Mouse (Mus musculus): ENCODE data around the gene Entpd8.

Entpd8 gene

DNA sequence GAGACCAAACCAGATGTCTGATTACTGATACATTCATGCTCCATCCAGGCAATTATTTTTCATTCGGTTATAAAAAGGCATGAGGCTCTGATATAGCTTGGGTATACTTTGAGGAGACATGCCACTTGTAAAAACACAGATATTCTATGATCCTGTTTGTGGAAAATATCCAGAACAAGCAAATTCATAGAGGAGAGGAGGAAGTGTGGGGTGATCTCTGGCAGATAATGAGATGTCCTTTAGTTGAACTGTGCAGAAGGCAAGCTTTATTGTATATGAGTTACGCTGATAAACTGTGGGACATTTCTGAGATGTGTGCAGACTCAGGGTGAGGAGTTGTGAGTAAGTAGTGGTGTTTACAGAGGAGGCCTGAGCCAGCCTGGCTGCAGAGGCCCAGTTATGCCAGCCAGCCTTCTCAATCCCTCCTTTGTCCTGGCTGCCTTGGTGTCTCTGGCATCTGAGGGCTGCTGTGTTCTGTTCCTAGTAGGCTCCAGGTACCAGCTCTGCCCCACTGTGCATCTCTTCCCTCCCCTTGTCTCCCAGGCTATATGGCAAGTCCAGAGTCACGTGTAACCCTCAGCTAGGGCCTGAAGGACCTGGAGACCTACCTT lies 18.0 kb downstream of the Entpd8 start:
- no peak for DNase-seq

DNA sequence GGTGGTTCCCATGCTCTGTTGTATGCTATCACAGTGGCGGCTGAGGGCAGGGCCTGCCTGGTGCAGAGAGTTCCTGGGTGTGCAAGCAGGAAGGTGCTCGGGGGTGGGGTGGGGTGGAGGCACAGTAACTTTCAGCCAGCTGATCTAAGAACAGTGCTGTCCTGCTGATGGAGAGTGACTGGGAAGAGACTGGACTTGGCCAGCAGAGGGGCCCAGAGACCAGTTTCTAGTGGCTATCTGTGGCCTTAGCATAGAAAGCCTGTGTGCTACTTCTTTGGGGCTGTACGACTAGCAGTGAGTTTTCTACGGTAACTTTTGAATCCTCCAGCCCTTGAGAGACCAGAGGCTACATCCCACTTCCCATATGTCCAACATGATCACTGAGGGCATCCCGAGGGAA lies 18.9 kb downstream of the Entpd8 start:
- DNase-seq: no peak

DNA sequence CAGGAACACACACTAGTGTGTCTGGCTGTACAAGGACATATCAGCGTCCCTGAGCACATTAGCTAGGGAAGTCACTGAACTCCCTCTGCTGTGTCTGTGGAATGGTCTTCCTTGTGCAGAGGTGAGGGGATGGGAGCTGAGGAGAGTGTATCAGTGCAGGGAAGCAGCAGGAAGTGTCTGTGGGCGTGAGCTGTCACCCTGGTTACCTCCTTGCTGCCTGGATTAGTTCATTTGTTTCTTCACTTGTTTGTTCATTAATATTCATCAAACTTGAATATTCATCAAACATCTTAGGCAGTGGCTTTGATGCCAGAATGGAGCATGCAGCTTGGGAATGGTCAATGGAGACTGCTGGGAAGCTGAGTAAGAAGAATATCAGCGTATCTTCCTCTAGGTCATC lies 19.6 kb downstream of the Entpd8 start:
- no peak for DNase-seq

DNA sequence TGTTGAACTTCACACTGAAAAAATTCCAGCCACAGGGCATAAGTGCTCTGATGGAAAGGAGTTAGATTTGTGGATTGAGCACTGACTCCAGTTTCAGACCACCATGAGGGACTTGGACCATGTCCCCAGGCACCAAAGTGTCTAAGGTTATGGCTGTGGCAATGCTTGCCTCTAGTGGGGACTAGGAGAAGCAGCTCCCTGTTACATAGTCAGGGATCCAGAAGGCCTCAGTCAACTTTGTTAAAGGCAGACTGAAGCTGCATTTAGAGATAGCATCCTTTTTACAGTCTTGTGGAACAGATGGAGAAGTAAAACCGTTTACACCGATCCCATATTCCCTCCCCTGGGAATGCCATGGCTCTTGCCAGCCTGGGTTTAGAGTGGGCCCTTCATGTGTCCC lies 24.0 kb downstream of the Entpd8 start:
- DNase-seq: no peak

DNA sequence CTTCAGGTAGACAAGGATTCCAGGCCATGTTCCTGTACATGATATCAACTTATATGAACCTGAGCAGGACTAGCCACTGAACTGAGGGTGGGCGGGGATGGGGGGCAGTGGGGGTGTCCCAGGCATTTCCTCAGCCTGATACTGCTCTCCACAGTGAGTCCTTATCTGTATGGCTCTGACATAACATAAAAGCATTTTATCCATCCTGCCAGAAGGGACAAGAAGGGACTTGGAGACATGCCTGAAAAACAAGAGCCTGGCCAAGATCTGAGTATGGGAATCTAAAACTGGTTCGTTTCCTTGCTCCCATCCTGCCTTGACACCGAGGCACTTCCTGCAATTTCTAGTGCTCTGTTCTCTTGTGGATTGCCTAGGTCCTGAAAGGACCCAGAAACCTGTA lies 25.9 kb downstream of the Entpd8 start:
- no peak for DNase-seq

DNA sequence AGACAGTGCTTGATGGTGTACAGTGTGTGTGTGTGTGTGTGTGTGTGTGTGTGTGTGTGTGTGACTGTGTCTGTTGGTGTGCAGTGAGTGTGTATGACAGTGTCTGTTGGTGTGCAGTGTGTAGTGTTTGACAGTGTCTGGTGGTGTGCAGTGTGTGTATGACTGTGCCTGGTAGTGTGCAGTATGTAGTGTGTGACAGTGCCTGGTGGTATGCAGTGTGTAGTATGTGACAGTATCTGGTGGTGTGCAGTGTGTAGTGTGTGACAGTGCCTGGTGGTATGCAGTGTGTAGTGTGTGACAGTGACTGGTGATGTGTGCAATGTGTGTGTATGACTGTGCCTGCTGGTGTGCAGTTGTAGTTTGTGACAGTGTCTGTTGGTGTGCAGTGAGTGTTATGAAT lies 29.4 kb downstream of the Entpd8 start:
- DNase-seq: no peak

DNA sequence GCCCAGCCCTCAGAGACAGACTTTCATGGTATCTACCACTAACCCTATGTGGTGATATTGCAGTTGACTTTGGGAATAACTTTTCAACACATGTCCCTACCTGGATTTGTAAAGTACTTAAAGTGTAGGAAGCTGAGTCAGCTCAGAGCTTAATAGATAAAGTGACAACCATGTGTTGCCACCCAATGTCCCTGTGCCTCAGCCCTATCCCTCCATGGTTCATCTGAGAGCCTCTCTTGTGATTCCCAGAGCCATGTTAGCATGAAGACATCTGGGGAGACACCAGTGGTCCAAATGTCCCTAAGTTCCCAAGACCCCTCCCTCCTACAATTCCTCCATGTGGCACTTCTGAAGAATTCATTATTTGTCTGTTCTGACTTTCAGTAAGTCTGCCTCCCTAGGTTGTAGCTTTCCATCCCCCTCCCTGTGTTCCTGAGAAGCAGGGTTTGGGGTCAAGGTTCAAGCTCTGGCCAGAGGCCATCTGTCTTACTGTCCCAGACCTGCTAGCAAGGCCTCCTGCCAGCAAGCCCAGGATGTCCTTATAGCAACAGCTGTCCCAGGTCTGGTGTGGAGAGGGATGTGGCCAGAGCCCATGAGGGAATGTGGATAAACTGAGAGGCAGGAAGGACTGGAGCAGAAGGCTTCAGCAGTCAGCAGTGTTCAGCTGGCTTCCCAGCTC lies 30.5 kb downstream of the Entpd8 start:
- no peak for DNase-seq

DNA sequence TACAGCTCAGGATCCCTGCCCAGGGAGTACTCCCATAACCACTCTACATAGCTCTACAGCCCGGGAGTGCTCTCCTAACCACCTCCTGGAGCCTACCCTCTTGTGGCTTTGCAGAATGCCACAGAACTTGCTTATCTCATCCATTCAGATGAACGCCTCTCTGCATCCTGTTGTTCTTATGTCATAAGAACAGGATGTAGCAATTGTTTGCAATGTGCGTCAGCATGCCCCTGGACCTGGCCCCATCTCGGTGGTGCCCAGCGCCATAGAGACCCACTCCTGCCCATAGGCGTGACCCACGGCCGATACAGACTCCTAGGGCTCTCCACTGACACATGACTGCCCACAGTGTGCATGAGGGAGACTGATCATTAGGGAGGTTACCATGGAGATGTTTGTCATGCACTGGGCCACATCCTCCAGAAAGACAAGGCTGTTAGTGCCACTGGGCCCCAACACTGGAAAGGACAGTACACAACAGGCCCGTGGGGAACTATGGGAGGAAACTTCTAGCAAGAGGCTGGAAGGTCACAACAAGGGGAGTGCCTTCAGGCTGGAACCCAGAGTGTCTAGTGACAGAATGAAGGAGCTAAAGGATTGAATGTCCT lies 31.2 kb downstream of the Entpd8 start:
- DNase-seq: no peak

DNA sequence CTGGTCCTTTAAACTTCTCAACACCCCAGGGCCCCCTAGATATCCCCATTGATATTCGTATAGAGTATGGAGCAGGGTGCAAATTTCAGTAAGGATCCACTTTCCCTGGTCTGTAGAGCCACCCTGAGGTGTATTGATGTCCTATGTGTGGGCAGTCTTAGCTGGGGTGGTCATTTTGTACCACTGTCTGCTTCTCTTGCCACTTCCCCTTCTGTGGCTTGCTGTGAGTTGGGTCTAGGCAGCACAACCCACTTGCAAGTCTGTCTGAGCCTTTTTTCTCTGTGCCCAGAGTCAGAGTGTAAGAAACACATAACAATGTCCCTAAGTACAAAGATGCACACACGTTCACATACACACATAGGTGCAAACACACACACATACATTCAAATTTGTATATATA lies 34.2 kb downstream of the Entpd8 start:
- DNase-seq: no peak

DNA sequence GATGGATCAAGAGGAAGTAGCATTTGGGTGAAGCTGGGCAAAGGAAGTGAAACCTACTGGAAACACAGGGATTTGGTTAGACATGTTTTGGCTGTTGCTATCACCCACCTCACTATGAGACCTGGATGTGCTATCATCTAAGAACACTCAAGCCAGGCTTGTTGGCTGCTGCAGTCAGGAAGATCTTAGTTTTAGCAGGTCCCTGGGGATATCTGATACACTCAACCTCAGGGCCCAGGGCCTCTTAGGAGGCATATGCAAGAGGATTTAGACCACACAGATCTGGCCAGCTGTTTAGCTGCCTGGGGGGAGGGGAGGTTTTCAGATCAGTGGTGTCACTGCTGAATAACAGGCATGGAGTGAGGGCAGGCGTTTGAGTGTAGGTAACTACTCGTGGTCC lies 35.3 kb downstream of the Entpd8 start:
- DNase-seq: no peak

DNA sequence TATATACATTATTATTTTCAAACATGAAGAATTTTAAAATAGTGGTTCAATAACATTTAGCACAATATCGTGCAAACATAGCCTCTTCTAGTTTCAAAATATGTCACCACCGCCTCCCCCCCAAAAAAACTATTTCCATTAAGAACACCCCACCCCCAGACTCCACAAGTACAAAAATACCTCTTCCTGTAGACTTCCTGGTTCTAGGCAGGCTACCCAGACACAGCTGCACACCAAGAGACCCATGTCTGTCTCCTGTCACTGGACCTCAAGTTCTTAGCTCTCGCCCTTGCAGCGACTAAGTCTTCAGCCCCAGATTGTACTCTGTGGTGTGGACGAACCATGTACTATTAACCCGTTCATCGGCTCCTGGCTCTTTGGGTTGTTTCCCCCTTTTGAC lies 40.9 kb downstream of the Entpd8 start:
- DNase-seq: no peak

DNA sequence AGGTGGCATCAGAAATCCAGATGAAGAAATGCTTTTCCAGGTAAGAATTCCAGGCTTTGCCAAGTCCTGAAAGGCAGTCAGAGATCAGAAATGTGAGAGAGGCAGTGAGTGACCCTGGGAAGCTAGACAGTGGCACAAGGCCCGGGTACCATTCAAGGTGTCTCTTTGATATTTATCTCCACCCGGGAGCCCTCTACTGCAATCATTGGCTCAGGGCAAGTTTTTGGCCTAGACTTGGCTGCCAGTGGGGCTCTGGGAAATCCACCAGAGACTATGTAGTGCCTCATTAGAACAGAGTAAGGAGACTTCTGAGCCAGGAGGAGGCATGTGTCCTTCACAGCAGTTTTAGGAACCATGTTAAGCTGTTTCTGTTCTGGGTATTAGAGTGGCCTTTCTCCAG lies 42.6 kb downstream of the Entpd8 start:
- DNase-seq: no peak

DNA sequence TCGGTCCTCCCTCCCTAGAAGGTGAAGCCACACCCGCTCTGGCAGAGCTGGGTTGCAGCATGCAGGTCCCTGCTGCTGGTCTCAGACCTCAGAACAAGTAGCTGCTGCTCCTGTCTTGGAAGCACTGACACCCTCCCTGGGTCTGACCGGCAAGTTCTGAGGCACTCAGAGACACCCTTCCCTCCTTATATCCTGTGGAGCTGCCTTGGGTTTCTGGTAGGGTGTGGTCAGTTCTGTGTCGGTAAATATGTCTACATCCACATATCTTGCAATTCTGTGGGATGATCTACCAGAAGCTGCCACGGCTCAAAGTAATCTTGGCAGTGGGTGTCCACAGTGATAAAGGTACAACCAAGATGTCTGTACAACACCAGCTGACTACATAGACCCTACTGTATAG lies 43.4 kb downstream of the Entpd8 start:
- DNase-seq: no peak

DNA sequence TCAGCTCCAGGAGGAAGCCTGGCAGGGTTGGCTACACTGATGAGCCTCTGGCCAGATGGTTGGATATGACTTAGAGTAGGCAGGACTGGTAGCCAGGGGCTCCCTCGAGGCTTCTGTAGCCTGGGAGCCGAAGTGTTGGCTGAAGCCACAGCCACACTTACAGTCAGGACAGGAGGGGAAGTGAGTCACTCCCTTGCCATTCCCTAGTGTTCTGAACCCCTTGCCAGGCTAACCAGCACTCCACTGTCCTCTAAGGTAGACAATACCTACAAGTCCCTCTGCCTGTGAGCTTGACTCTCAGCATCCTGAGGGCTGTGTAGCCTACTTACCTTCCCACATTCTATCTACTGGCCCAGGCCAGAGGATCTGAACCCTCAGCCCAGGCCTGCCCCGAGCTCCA lies 44.3 kb downstream of the Entpd8 start:
- no peak for DNase-seq

DNA sequence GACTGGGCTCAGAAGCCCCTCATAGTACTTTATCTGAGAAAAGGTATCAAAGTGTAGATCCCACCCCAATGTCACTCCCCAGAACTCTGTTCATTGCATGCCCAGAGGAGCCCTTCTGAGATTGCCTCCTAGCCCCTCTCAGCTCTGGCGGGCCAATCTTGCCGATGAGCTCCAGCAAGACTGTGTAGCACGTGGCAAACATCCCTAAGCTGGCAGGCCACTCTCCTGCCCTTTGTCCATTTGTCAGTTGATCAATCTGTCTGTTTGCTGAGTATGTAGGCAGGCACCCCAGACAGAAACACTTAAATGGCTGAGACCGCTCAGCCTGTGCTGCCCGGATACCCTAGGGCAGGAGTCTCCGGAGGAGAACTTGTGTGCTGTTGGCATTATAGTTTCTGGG lies 45.0 kb downstream of the Entpd8 start:
- no peak for DNase-seq

DNA sequence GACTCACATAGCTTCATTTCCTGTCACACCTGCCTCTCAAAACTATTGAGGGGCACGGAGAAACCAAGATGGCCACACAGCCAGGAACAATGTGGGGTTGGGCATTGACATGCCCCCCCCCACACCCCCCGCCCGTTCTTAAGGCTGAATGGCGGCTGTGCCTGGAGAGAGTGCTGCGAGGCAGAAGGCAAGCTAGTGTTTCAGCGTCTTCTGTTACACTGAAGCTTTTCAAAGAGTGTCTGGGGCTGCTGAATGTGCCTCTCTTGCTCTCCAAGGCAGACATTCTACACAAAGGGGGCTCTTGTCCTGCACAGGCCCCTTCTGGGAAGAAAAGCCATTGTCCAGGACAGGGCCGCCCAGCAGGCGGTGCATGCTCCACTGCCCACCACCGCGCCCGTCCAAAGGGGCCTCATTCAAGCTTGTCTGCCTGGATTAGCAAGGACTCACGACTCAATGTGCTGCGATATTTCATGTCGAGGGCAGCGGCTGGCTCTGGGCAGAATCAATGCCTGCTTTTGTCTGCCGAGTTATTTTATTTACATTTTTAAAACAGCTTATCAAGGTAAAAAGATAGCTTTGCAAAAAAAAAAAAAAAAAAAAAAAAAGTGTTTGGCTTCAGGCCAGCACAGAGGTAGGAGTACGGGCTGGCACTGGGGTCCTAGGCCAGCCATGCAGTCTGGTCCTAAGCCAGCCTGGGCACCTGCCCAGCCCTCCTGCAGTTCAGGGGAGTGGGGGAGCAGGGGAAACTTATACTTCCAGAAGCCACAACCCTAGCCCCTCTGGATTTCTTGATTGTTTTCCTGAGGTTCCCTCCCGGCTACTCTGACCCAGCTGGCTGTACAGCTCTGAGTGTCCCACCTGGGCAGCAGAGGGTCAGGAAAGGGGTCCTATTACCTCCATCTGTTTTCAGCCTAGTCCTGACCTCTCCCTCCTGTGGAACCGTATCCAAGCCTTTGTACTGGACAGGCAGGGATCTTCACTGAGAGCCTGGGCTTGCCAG lies 46.2 kb downstream of the Entpd8 start:
- DNase-seq: no peak

DNA sequence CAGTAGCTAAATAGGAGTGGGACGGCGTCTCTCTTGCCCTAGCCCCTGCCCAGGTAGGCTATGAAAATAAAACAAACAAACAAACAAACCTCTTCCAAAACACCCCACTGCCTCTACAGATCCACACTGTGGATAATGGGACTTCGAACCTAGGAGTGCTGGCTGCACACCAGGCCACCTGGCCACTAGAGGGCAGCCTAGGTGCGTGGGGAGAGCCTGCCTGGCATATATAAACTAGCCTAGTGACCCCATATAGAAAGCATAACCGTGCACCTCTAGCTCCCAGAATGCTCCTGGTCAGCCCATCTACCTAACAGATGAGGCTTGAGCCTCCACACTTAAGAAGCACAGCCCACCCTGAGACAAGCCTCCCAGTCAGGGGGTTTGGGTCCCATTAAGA lies 47.1 kb downstream of the Entpd8 start:
- peak; percentile 75 for DNase-seq

DNA sequence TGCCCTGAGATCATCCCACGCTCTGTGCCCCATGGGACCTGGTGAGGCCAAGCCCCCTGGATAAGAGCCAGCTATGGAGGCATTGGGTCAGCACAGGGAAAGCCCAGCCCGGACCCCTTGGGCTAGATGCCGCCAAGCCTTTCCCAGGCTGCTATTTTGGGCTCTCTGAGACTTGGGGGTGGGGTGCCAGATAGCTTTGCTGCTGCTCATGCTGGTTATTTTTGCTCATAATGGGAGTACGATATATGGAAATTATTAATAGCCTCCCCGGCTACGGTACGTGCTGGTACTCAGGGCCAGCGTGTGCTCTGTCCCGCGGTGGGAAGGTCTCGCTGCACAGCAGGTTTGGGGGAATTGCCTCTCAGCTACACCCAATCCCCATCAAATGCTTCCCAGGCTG lies 48.0 kb downstream of the Entpd8 start:
- no peak for DNase-seq

DNA sequence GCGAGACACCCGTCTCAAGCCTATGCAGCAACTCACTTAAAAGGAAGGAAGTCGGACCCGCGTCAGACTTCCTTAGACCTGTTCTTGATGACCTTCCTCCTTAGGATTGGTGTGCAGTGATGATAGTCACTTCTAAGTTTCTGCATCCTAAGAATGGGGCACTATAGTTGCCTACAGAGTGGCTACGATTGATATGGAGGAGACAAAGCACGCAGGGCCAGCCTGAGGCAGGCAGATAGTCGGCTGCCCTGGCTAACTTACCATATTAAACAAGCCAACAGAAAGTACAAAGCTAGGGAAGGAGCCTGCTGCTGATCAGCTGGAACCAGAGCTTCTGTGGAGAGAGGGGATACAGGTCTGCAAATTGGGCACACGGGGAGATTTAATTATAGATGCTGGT lies 51.5 kb downstream of the Entpd8 start:
- no peak for DNase-seq

Measured in thymus, postnatal 25 days (tissue).